Mouse (Mus musculus): ENCODE results near the gene Hist3h2a.

- no peak for TF ChIP-seq CTCF (IDR thresholded peaks at IDR 0.05; ENCODE audit: low read depth, low read length)
- TF ChIP-seq GATA1 (IDR thresholded peaks at IDR 0.05; ENCODE audit: borderline replicate concordance, low read length), result no peak
Measured at GRCm38 (mm10) chr11:58971796-58972195, 17.3 kb downstream of the Hist3h2a start.
